Mouse (Mus musculus) adrenal gland, postnatal 0 days (tissue): Measurements from ENCODE around the gene Olfr721-ps1. TPM values are rescaled to one million over a fixed set of nuclear protein-coding genes. Genes with fewer than 3 reads are reported as not detected.

Source experiments
- polyA plus RNA-seq: library from polyadenylated mRNA; unstranded; fragments of >200 nt; fragmentation: Nextera tagmentation; extraction: Ambion mirVana; gene quantifications from 2 replicates; pipeline ENCODE4 v1.2.1, GENCODE M21; 2015

The Olfr721-ps1 gene
- not detected in 2 replicates for polyA plus RNA-seq

DNA sequence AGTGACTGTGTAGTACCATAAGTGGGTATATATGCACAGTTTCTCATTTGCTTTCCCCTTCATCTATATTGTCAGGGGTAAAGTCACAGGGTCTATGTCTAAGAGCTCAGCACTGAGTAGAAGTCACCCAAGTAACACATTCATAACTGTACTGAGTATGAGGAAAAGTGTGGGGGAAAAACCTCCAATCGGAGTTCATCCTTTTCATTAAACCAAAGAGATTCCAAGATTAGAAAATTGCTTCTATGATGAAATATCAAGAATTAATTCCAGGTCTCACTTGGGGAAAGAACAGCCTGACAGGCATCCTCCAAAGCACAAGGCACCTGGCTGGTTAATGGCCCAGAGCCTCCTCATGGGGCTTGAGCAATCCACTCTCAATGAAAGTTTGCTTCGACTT is at the start of gene Olfr721-ps1:
Olfr721-ps1 (plus strand) TSS at position 301 of the 400 bp plus-strand sequence.

Other genes starting within 250 kb of the Olfr721-ps1 start
- gene Olfr720, start 214.5 kb upstream of the Olfr721-ps1 start, polyA plus RNA-seq: not detected in 2 replicates
- gene Olfr31, start 78.5 kb upstream of the Olfr721-ps1 start, polyA plus RNA-seq: not detected in 2 replicates
- 9.7 and 13.7 TPM in 2 replicates for gene Il3ra, start 55.0 kb upstream of the Olfr721-ps1 start, polyA plus RNA-seq